Mouse (Mus musculus): ENCODE measurements at regions not wholly inside any gene's neighbourhood (a gene's known extent, or its start where the extent isn't known, plus 50 kb on each side); places are given as distances from the start of the nearest gene placed in this dataset.
A peak's percentile ranks its signal among the peaks of the same experiment; 100 is the strongest.
"Not testable (repeated sequence)": the region's sequence is repeated elsewhere in the genome, so short reads cannot be mapped to it uniquely, and the experiment has no call there.

- no peak for DNase-seq (ENCODE audit: low read depth, low spot score)
Observed at GRCm38 (mm10) chr2:168424277-168425099, 143.0 kb upstream of the Kcng1 start.

GRCm38 (mm10) chr2:168423551-168423950 is 142.0 kb upstream of the Kcng1 start:
- peak; percentile 25 for DNase-seq (ENCODE audit: low read depth, low spot score)

GRCm38 (mm10) chr2:168415140-168415539 is 133.6 kb upstream of the Kcng1 start:
- no peak for DNase-seq (ENCODE audit: low read depth, low spot score)

- no peak for DNase-seq (ENCODE audit: low read depth, low spot score)
Observed at GRCm38 (mm10) chr2:168414110-168414872, 132.8 kb upstream of the Kcng1 start.

GRCm38 (mm10) chr2:168412853-168413252 is 131.3 kb upstream of the Kcng1 start:
- DNase-seq (ENCODE audit: low read depth, low spot score), result no peak

- DNase-seq (ENCODE audit: low read depth, low spot score), result peak; percentile 44
Observed at GRCm38 (mm10) chr2:168402782-168403513, 121.4 kb upstream of the Kcng1 start.

GRCm38 (mm10) chr2:168399088-168399709 is 117.7 kb upstream of the Kcng1 start:
- DNase-seq (ENCODE audit: low read depth, low spot score), result no peak

- DNase-seq (ENCODE audit: low read depth, low spot score), result no peak
Observed at GRCm38 (mm10) chr2:168396316-168396715, 114.8 kb upstream of the Kcng1 start.

- no peak for DNase-seq (ENCODE audit: low read depth, low spot score)
Observed at GRCm38 (mm10) chr2:168393341-168393740, 111.8 kb upstream of the Kcng1 start.

- not testable (repeated sequence) for DNase-seq (ENCODE audit: low read depth, low spot score)
Observed at GRCm38 (mm10) chr2:168392171-168392570, 110.6 kb upstream of the Kcng1 start.

- no peak for DNase-seq (ENCODE audit: low read depth, low spot score)
Observed at GRCm38 (mm10) chr2:168380606-168381005, 99.1 kb upstream of the Kcng1 start.

GRCm38 (mm10) chr2:168372356-168372755 is 90.8 kb upstream of the Kcng1 start:
- DNase-seq (ENCODE audit: low read depth, low spot score), result no peak

- DNase-seq (ENCODE audit: low read depth, low spot score), result no peak
Observed at GRCm38 (mm10) chr2:168371245-168371644, 89.7 kb upstream of the Kcng1 start.

- no peak for DNase-seq (ENCODE audit: low read depth, low spot score)
Observed at GRCm38 (mm10) chr2:168359200-168359599, 77.7 kb upstream of the Kcng1 start.

GRCm38 (mm10) chr2:168358551-168358950 is 77.0 kb upstream of the Kcng1 start:
- no peak for DNase-seq (ENCODE audit: low read depth, low spot score)

- no peak for DNase-seq (ENCODE audit: low read depth, low spot score)
Observed at GRCm38 (mm10) chr2:168357815-168358214, 76.3 kb upstream of the Kcng1 start.

- no peak for DNase-seq (ENCODE audit: low read depth, low spot score)
Observed at GRCm38 (mm10) chr2:168354397-168354796, 72.9 kb upstream of the Kcng1 start.

GRCm38 (mm10) chr2:168352626-168353025 is 71.1 kb upstream of the Kcng1 start:
- no peak for DNase-seq (ENCODE audit: low read depth, low spot score)

GRCm38 (mm10) chr2:168352194-168352593 is 70.7 kb upstream of the Kcng1 start:
- DNase-seq (ENCODE audit: low read depth, low spot score), result no peak

GRCm38 (mm10) chr2:168345384-168345783 is 63.8 kb upstream of the Kcng1 start:
- DNase-seq (ENCODE audit: low read depth, low spot score), result no peak

GRCm38 (mm10) chr2:168343705-168344104 is 62.2 kb upstream of the Kcng1 start:
- DNase-seq (ENCODE audit: low read depth, low spot score), result peak; percentile 38

GRCm38 (mm10) chr2:168338819-168339218 is 57.3 kb upstream of the Kcng1 start:
- no peak for DNase-seq (ENCODE audit: low read depth, low spot score)

Data from retina, postnatal 7 days (tissue).